Mouse (Mus musculus) urinary bladder, postnatal 14 days (tissue): ENCODE data around the gene Naglu.

Experiments
- DNase-seq: peaks from one replicate; pipeline ENCODE4 v3.0.0; 2021; ENCODE audit warnings: low spot score

Gene Naglu

GRCm38 (mm10) chr11:101069391-101070188 is at the start of gene Naglu:
Gene Naglu (plus strand): TSS chr11:101070012.
- DNase-seq, result peak; percentile 96

DNA sequence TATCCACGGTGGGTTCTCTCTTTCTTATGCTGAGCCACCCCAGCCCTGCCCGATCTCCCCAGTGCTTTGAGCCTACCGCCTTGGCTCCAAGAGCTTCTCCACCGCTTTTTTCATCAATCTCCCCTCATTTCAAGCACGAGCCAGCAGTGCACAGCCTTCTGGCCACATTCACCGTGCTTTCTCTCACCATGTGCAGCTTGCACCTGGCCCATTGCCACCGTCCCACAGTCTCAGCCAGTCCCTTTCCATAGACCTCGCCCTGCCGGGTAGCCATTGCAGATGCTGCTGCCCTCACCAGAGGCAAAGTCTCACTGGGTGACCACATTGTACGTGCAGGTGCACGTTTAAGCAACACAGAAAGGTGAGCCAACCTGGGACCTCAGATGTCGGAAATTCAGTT is 46.4 kb upstream of the Naglu start:
- no peak for DNase-seq

DNA sequence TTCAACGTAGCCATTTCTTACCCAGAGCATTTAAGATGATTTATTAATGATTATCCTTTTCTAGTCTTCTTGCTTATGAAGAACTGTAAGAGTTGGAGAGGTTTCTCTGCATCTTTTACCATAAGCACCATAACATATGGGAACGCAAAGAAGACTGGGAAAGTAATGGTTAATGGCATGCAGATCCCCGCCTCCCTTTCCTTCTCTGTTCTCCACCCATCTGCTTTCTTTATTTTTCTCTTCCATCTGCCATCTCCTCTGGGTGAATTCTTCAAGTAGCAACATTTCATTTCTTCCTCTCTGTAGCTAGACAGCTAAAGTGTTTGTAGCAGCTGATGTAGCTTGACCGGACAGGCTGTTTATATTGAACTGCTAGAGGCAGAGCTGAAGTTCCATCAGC is 45.8 kb upstream of the Naglu start:
- no peak for DNase-seq

DNA sequence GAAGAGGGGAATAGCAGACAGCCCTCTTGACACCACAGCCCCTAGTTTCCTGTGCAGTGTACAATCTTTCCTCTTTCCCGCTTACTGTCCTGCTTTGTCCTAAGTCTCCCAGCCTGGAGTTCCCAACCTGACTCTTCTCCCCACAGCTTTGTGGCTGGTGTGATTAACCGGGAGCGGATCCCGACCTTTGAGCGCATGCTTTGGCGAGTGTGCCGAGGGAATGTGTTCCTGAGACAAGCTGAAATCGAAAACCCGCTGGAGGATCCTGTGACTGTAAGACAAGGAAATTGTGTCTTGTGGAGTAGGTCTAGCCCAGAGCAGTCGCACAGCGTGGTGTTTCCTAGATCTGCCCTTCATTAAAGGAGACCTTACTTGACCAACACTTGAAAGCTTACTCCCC is 42.7 kb upstream of the Naglu start:
- DNase-seq, result no peak

DNA sequence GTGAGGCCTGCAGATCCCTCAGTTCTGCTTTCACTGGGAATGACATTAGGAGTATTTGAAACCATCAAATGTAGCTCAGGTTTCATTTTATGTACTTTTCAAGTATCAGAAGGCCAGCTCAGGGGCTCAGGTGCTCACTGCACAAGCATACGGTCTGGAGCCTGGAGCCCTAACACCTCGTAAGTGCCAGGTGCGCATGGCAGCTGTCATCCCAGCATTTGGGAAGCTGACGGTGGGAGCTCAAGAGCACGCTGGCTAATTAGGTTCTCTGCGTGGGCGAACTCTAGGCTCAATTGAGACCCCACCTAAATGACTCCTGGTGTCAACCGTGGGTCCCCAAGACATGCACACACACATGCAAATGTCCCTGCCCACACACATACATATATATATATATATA is 40.5 kb upstream of the Naglu start:
- no peak for DNase-seq

DNA sequence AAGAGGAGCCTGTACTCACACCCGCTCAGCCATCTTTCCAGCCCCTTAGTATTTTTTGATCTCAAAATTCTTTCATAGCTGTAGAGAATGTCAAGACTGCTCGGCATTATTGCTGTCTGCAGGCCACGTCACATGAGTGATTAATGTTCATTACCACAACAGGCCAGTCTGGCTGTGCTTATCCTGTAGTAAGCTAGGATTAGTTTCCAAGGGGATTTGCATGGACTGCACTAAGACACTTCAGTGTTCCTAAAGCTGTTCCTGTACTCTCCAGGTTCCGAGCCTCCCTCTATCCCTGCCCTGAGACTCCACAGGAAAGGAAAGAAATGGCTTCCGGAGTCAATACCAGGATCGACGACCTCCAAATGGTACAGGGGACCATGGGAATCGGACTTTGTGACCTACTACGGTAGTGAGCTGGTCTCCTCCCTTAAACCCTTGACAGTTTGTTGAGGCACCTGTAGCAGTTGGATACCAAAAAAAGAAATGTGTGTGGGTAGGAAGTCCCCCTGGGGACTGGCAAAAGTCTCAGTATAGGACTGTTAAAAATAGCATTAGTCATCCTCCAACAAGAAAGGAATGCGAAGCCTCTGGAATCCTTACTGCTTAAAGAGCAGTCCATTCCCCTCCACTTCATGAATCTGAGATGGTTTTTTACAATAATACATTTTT is 39.5 kb upstream of the Naglu start:
- DNase-seq, result no peak

- no peak for DNase-seq
Measured at GRCm38 (mm10) chr11:101030808-101031156, 39.0 kb upstream of the Naglu start.

DNA sequence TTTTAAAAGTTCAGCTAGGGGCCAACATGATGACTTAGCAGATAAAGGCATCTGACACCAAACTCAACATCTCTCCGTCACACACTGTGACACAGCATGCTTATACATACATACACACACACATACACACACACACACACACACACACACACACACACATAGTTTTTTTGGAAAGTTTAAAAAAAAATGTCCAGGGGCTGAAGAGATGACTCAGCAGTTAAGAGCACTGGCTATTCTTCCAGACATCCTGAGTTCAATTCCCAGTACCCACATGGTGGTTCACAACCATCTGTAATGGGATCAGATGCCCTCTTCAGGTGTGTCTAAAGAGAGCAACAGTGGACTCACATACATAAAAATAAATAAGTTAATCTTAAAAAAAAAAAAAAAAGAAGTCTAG is 38.3 kb upstream of the Naglu start:
- DNase-seq, result no peak

GRCm38 (mm10) chr11:101033856-101034500 is 35.8 kb upstream of the Naglu start:
- DNase-seq, result no peak

DNA sequence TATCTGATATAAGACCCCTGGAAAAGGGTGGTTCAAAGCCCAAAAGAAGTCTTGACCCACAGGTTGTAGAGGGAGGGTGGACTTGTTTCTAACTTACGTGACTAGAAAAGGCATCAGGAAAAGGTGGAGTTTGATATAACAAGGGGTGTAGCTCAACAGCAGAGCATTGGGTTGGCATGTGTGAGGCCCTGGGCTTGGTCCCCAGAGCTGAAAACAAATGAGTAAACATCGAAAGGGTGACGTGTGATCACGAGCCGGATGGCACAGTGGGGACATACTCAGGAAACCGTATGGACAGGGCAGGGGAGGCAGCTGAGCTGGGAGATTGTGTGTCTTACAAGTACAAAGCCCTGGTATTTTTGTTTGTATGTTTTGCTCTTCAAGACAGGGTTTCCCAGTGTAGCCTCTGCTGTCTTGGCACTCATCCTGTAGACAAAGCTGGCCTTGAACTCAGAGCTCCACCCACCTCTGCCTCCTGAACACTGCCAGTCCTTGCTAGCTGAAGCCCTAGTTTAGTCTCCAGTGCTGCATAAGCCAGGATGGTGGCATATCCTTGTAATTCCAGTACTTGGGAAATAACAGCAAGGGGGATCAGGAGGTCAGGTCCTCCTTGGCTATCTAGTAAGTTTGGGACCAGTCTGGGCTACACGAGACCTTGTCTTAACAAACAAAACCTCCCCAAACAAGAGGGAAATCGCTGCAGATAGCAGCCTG is 35.0 kb upstream of the Naglu start:
- DNase-seq, result no peak

- no peak for DNase-seq
Measured at GRCm38 (mm10) chr11:101035328-101035695, 34.5 kb upstream of the Naglu start.

DNA sequence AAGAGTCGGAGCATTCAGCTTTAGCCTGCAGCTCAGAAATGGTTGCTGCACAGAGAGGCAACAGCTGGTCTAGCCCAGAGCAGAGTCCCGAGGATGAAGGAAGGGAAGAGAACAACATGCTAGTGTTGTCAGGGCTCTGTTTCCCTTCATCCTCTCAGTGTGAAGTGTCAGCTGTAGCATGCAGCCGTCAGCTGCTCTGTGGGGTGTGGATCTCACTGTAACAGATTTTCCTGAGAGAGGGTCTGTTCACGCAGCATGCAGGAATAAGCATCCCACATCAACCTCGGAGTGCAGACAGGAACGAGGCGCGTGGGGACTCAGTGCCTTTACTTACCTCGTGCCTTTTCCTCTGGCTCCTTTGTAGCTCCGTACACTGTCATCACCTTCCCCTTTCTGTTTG is 32.0 kb upstream of the Naglu start:
- no peak for DNase-seq

DNA sequence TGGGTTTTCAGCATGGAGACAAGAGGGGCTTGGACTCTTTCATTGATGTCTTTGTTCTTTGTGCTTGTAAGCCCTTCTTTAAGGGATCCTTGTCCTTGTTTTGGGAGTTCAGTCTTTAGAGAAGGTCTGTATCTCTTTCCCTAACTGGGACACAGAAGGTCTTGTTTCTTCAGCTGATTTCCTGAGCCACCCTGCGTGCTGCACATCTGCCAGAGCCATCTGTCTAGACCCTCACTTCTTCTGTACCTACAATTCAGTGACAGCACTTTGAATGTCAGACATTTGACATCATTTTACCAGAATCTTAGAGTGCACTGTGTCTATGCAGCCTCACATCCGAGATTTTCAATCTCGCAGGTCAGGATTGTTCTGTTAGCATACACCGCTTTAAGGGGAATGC is 24.0 kb upstream of the Naglu start:
- DNase-seq, result no peak

- DNase-seq, result no peak
Measured at GRCm38 (mm10) chr11:101046440-101046839, 23.4 kb upstream of the Naglu start.

- DNase-seq, result no peak
Measured at GRCm38 (mm10) chr11:101047502-101047901, 22.3 kb upstream of the Naglu start.

DNA sequence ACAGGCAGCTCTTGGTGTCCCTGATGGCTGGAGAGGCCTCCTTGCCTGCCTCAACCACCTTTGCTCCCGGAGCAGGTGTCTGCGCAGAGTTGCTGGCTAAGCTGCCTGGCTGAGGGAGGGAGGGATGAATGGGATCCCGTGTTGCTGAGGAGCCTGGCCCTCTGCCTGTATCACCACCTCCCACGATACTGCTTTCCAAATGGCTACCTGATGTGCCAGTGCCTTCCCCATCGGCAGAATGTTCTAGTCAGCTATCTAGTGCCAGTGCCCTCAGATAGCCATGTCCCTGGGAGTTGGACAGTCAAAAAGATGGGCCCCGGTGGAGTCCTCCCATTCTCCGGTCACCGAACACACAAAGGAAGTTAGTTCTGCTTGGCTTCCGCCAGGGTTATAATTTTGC is 19.5 kb upstream of the Naglu start:
- DNase-seq, result no peak

- no peak for DNase-seq
Measured at GRCm38 (mm10) chr11:101051051-101051493, 18.7 kb upstream of the Naglu start.

DNA sequence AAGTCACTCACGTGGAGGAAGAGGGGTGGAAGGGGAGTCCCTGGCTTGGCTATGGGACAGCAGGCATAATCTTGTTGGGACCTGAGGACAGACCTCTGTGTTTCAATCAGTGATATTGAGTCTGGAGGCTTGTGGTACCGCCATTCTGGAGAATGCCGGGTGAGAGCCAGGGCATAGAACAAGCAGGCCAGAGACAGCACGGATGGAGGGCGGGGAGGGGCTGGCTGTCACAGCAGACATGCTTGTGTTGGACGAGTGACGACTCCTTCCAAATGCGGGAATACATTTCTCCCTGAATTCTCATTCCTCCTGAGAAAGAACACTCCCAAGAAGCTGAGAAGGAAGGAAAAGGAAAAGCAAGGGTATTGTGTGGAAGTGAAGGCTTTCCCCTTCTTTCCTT is 18.2 kb upstream of the Naglu start:
- no peak for DNase-seq

DNA sequence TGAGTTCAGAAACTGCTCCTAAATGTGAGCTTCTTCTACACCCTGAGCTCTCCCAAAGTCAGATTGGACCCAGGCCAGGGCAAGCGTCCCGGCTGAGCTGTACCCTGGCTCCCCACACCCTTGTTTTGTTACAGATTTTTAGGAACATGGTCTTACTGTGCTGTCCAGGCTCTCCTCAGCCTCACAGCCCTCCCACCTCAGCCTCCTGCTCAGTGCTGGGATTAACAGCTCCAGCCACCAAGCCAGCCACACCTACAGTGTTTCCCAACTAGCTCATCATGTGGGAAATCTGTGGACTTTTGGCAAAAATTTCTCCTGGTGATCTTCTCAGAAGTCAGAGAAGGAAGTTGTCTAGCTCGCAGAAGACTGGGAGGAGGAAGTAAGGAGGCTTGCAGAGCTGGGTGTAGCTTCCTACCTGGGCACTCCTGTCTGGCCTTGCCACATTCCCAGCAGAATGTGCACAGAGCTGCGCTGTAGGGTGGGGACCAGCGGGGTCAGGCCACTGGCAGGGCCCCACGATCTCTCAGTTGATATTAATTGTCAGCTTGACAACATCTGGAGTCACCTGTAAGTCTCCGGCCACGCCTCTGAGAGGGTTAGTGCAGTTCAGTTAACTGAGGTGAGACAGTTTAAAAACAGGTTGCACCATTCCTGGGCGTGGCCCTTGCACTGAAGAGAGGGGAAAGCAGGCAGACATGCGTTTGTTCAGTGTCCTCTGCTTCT is 16.9 kb upstream of the Naglu start:
- DNase-seq, result peak; percentile 86

DNA sequence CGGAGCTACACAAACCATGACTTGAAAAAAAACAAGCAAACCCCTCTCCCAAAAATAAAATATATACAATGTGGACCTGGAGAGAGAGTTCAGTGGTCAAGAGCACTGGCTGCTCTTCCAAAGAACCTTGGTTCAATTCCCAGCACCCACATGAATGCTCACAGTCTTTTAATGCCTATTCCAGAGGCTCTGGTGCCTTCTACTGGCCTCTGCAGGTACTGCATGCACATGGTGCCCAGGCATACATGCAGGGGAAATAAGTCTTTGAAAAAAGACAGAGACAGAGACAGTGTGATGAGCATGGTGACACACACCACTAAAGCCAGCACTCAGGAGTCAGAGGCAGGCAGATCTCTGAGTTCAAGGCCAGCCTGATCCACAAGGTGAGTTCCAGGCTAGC is 15.8 kb upstream of the Naglu start:
- no peak for DNase-seq

DNA sequence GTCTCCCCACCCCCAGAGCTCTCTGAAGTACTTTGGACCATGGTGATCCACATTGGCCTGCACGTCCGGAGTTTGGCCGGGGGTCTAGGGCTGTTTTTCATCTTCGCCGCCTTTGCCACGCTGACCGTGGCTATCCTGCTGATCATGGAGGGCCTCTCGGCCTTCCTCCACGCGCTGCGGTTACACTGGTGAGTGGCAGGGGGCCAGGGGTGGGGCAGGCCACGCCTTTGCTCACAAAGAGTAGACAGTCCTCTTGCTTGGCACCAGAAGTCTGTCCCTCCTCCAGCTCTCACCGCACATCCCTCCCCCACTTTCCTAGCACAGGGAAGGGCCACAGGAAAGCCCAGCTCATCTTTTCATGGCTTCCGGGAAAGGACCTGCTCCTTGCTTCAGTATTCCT is 14.4 kb upstream of the Naglu start:
- DNase-seq, result peak; percentile 41

DNA sequence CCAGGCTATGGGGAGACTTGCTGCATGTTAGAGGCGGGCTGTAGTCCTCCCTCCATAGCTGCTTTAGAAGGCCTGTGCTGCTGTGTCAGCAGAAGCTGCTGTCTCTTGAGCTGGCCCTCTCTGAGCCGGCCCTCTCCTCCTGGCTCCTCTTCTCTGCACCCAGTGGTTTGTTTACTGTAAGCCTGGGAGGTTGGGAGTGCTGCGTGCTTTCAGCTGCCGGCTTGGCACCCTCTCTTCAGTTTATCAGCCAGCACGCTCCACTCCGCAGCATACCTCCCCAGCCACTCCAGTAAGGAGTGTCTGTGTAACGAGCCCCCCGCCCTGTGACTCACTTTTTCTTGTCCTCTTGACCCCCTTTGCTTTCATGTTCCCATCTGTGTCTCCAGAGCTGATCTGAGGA is 12.9 kb upstream of the Naglu start:
- DNase-seq, result peak; percentile 83
